Mouse (Mus musculus): Measurements from ENCODE around the gene Ogfod2.

DNA sequence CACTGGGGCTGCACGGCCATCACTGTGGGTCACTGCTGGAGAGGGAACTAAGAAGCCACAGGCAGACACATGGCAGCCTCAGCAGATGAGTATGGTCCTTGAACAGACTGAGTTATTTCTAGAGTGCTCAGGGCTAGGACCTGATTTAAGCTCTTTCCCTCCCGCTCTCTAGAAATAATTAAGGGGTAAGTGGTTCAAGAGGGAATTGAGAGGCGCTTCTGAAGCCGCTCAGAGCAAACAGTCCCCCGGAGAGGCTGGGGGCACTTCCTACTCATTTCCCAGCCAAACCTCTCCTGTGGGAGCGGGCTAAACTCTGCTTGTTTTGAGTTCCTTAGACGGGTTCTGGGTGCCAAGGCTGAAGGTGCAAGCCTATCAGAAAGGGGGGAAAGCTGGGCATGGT, 38.8 kb downstream of the Ogfod2 start:
- no peak for TF ChIP-seq CTCF (IDR thresholded peaks at IDR 0.05; ENCODE audit: borderline replicate concordance, extremely low read depth, insufficient read depth, insufficient read length)
- TF ChIP-seq POLR2A (IDR thresholded peaks at IDR 0.05; ENCODE audit: borderline replicate concordance, extremely low read depth, insufficient read depth, insufficient read length, poor library complexity, severe bottlenecking): no peak

Measured in brain, embryonic 14.5 days (tissue).